Comparison of ENCODE assay signal across 8 mouse cellular contexts in the genomic region with DNA sequence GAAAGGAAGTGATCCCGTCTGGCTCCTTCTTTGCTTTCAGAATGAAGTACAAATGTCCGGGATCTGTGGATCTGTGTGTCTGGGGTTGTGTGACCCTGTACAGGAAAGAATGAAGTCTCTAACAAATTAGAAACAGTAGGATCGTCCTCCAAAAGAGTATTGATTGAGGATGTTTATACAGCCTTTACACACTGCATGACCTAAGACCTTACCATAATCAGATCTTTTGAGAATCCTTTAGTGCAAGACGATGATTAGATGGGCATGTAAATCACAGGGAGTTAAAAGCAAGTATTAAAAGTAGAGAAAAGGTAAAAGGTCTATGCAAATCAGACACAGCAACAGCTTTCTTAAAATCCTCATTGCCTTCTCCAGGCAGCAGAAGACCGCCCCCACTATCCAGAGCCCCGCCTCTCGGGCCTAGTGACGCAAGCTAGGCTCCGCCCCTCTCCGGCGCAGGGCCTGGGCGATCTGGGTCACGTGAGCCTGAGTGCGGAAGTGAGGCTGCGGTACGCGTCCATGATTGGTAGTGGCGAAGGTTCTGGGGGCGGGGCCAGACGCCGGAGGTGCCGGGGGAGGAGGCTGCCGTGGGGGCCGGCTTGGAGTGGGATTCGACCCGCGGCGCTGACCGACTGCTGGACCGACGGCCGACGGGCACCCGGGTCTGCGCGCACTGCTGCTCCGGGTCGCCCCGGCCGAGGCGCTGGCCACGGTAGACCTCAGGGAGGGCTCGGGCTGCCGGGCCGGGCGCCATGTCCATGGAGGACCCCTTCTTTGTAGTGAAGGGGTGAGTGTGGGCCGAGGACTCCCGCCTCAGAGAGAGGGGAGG. TPM values are rescaled to one million over a fixed set of nuclear protein-coding genes. Genes with fewer than 3 reads are reported as not detected.
DNase-seq lines count a peak whose midpoint lies in the region; ATAC-seq and TF ChIP-seq lines count a peak whose summit lies in the region.

A gene (plus strand): TSS at position 575 of the 829 bp plus-strand sequence.

- ATAC-seq in forebrain, embryonic 12.5 days (ENCODE audit: low FRiP score) = peak; percentile 99
- ATAC-seq in heart, postnatal 0 days (ENCODE audit: insufficient read depth, low read depth) = peak; percentile 99
- peak; percentile 99 for ATAC-seq in liver, embryonic 16.5 days (ENCODE audit: low read depth)
- peak; percentile 98 for ATAC-seq in neural tube, embryonic 13.5 days (ENCODE audit: low read depth)

- no peak for TF ChIP-seq RAD21 in CH12.LX (IDR thresholded peaks at IDR 0.05; ENCODE audit: low read depth, low read length)

- peaks cover 8% of the 10 kb centered on the region for H3K79me2 ChIP-seq in CH12.LX (replicated peaks; ENCODE audit: control insufficient read depth, extremely low read depth, insufficient read depth, poor library complexity, severe bottlenecking)

- peaks cover 4 to 24% of the 10 kb centered on the region in 2 experiments; a peak in 3 of 4 replicates for H3K4me1 ChIP-seq in CH12.LX (ENCODE audit: control insufficient read depth in 1 of 2, insufficient read depth in 2 of 2)
- peaks cover 16% of the 10 kb centered on the region for H3K4me1 ChIP-seq in forebrain, embryonic 12.5 days
- peaks cover 5% of the 10 kb centered on the region; the same call in 1 of the 2 replicates for H3K4me1 ChIP-seq in heart, postnatal 0 days (ENCODE audit: control insufficient read depth, insufficient read depth)
- H3K4me1 ChIP-seq in liver, embryonic 16.5 days (ENCODE audit: control insufficient read depth, low read depth, low read length) = peaks cover 5% of the 10 kb centered on the region
- peaks cover 24% of the 10 kb centered on the region for H3K4me1 ChIP-seq in neural tube, embryonic 13.5 days (replicated peaks)
- H3K4me1 ChIP-seq in testis, adult 2 months (ENCODE audit: control insufficient read depth, insufficient read depth, low read length) = peaks cover 3% of the 10 kb centered on the region

- peak; percentile 61 for TF ChIP-seq POLR2A in CH12.LX (IDR thresholded peaks at IDR 0.05; ENCODE audit: low read depth, low read length)
- TF ChIP-seq POLR2A in testis, adult 2 months (IDR thresholded peaks at IDR 0.05; ENCODE audit: control insufficient read depth, low read depth, low read length) = peak; percentile 57; the same call in 1 of the 2 replicates

- dilution Hi-C loops in CH12.LX (cut with MboI; ENCODE audit: extremely low pct_ligation_motif_present, extremely low pct_unique_long_range_greater_than_20kb, low sequenced_read_pairs) = no loop called here

- WGBS in forebrain, embryonic 12.5 days = 3% methylated on average over 48 of the region's 48 CpGs
- 3% methylated on average over 47 of the region's 48 CpGs for WGBS in heart, postnatal 0 days
- 3% methylated on average over 48 of the region's 48 CpGs for WGBS in liver, embryonic 16.5 days (ENCODE audit: insufficient replicate concordance)
- WGBS in neural tube, embryonic 13.5 days = 3% methylated on average over 42 of the region's 48 CpGs

- peak within 1 kb of the TSS; percentile 74 for H3K9ac ChIP-seq in CH12.LX (ENCODE audit: insufficient read depth, low read depth)
- peak within 1 kb of the TSS; percentile 90 for H3K9ac ChIP-seq in forebrain, embryonic 12.5 days
- peak within 1 kb of the TSS; percentile 87 for H3K9ac ChIP-seq in heart, postnatal 0 days (replicated peaks; ENCODE audit: low read depth, low read length)
- peak within 1 kb of the TSS; percentile 88 for H3K9ac ChIP-seq in liver, embryonic 16.5 days (ENCODE audit: low read depth, low read length)
- H3K9ac ChIP-seq in neural tube, embryonic 13.5 days = peak within 1 kb of the TSS; percentile 89

- peak within 1 kb of the TSS; percentile 70 for H3K4me2 ChIP-seq in CH12.LX (ENCODE audit: insufficient read depth, low read depth, poor library complexity, severe bottlenecking)
- H3K4me2 ChIP-seq in forebrain, embryonic 12.5 days = peak within 1 kb of the TSS; percentile 76
- peak within 1 kb of the TSS; percentile 82 for H3K4me2 ChIP-seq in heart, postnatal 0 days (ENCODE audit: low read depth, low read length)
- peak within 1 kb of the TSS; percentile 97 for H3K4me2 ChIP-seq in liver, embryonic 16.5 days (ENCODE audit: low read depth, low read length)
- H3K4me2 ChIP-seq in neural tube, embryonic 13.5 days = peak within 1 kb of the TSS; percentile 70

- no peak for TF ChIP-seq CTCF in CH12.LX (conservative IDR thresholded peaks at IDR 0.05 in 1 of 2, IDR thresholded peaks at IDR 0.05 in 1 of 2; ENCODE audit: low read depth in 2 of 2, low read length in 2 of 2)
- TF ChIP-seq CTCF in heart, postnatal 0 days (IDR thresholded peaks at IDR 0.05; ENCODE audit: low read depth) = no peak
- no peak for TF ChIP-seq CTCF in testis, adult 2 months (IDR thresholded peaks at IDR 0.05; ENCODE audit: control insufficient read depth, insufficient read depth, insufficient replicate concordance, low read depth, low read length)

- peak within 1 kb of the TSS; percentile 51 for H3K27ac ChIP-seq in CH12.LX (ENCODE audit: insufficient read depth, low read depth)
- H3K27ac ChIP-seq in forebrain, embryonic 12.5 days = peak within 1 kb of the TSS; percentile 87
- peak within 1 kb of the TSS; percentile 89 for H3K27ac ChIP-seq in heart, postnatal 0 days (ENCODE audit: low read depth)
- H3K27ac ChIP-seq in liver, embryonic 16.5 days (ENCODE audit: low read length) = no peak within 1 kb of the TSS
- peak within 1 kb of the TSS; percentile 94 for H3K27ac ChIP-seq in neural tube, embryonic 13.5 days (replicated peaks)
- peak within 1 kb of the TSS; percentile 77 for H3K27ac ChIP-seq in testis, adult 2 months (ENCODE audit: control insufficient read depth, insufficient read depth, low read depth, low read length)

- H3K4me3 ChIP-seq in CH12.LX (replicated peaks in 1 of 3; ENCODE audit: low read depth in 2 of 3, low read length in 2 of 3, poor library complexity in 1 of 3) = peak within 1 kb of the TSS; percentile 71 to 97 (median 96)
- peak within 1 kb of the TSS; percentile 94 for H3K4me3 ChIP-seq in forebrain, embryonic 12.5 days (replicated peaks)
- peak within 1 kb of the TSS; percentile 94 for H3K4me3 ChIP-seq in heart, postnatal 0 days (ENCODE audit: low read depth, low read length)
- peak within 1 kb of the TSS; percentile 99 for H3K4me3 ChIP-seq in liver, embryonic 16.5 days (ENCODE audit: low read depth, low read length)
- peak within 1 kb of the TSS; percentile 81 for H3K4me3 ChIP-seq in neural tube, embryonic 13.5 days
- H3K4me3 ChIP-seq in testis, adult 2 months (ENCODE audit: control insufficient read depth, low read depth, low read length) = peak within 1 kb of the TSS; percentile 95

- peak; percentile 98 for DNase-seq in CH12.LX (ENCODE audit: extremely low read depth)
- DNase-seq in c-Kit-positive CD71-positive TER-119-negative erythroid progenitor cells, embryonic 14.5 days (ENCODE audit: low read depth) = peak; percentile 96
- DNase-seq in heart, postnatal 0 days (ENCODE audit: low spot score) = peak; percentile 98
- peak; percentile 99 for DNase-seq in kidney, postnatal 4 days

- H3K9me3 ChIP-seq in CH12.LX (replicated peaks; ENCODE audit: low read length) = no peaks in the 10 kb centered on the region
- H3K9me3 ChIP-seq in forebrain, embryonic 12.5 days = no peaks in the 10 kb centered on the region
- H3K9me3 ChIP-seq in heart, postnatal 0 days (replicated peaks; ENCODE audit: control insufficient read depth, low read length) = no peaks in the 10 kb centered on the region
- H3K9me3 ChIP-seq in liver, embryonic 16.5 days (replicated peaks; ENCODE audit: control insufficient read depth, low read length) = no peaks in the 10 kb centered on the region
- no peaks in the 10 kb centered on the region for H3K9me3 ChIP-seq in neural tube, embryonic 13.5 days

- H3K27me3 ChIP-seq in CH12.LX (replicated peaks) = no peaks in the 10 kb centered on the region
- H3K27me3 ChIP-seq in forebrain, embryonic 12.5 days = no peaks in the 10 kb centered on the region
- H3K27me3 ChIP-seq in heart, postnatal 0 days (ENCODE audit: control insufficient read depth, insufficient read depth, low read length) = no peaks in the 10 kb centered on the region
- no peaks in the 10 kb centered on the region for H3K27me3 ChIP-seq in liver, embryonic 16.5 days (ENCODE audit: control insufficient read depth, insufficient read depth, low read depth, low read length)
- H3K27me3 ChIP-seq in neural tube, embryonic 13.5 days = no peaks in the 10 kb centered on the region
- H3K27me3 ChIP-seq in testis, adult 2 months (ENCODE audit: control insufficient read depth, insufficient read depth, low read length) = no peaks in the 10 kb centered on the region

- in situ Hi-C loops in CH12.LX (cut with MboI; ENCODE audit: low pct_ligation_motif_present, low pct_unique_long_range_greater_than_20kb, low sequenced_read_pairs) = no loop called here

- H3K36me3 ChIP-seq in CH12.LX (replicated peaks in 1 of 2; ENCODE audit: control insufficient read depth in 1 of 2, insufficient read depth in 1 of 2, low read length in 1 of 2) = peaks cover 0 to 5% of the 10 kb centered on the region in 2 experiments
- H3K36me3 ChIP-seq in forebrain, embryonic 12.5 days (replicated peaks) = no peaks in the 10 kb centered on the region
- no peaks in the 10 kb centered on the region for H3K36me3 ChIP-seq in heart, postnatal 0 days (replicated peaks; ENCODE audit: control insufficient read depth, insufficient read depth, low read length)
- H3K36me3 ChIP-seq in liver, embryonic 16.5 days (ENCODE audit: control insufficient read depth, insufficient read depth) = no peaks in the 10 kb centered on the region
- no peaks in the 10 kb centered on the region for H3K36me3 ChIP-seq in neural tube, embryonic 13.5 days
- H3K36me3 ChIP-seq in testis, adult 2 months (ENCODE audit: control insufficient read depth, insufficient read depth, low read length) = no peaks in the 10 kb centered on the region

- TF ChIP-seq EP300 in CH12.LX (IDR thresholded peaks at IDR 0.05; ENCODE audit: low read length) = no peak
- TF ChIP-seq EP300 in heart, postnatal 0 days (IDR thresholded peaks at IDR 0.05; ENCODE audit: low read depth) = no peak

TF ChIP-seq in CH12.LX, 34 proteins besides CTCF, POLR2A, EP300 and RAD21 (continues in another document):
- TF ChIP-seq ELF1 (IDR thresholded peaks at IDR 0.05; ENCODE audit: low read depth, low read length) (peak; percentile 99), MAX (IDR thresholded peaks at IDR 0.05; ENCODE audit: low read length) (peak; percentile 96), TBP (conservative IDR thresholded peaks at IDR 0.05; ENCODE audit: low read depth, low read length) (peak; percentile 61; the same call in 1 of the 2 replicates)

RNA-seq across cellular contexts. Expression of the gene that starts here (rescaled TPM):
- total RNA-seq in CH12.LX (2012; rRNA removed) (26.4 and 31.8 TPM in 2 replicates), CH12.LX (2014; rRNA removed) (26.0 and 30.8 TPM in 2 replicates)
- 33.4 and 35.3 TPM in 2 replicates for polyA plus RNA-seq in CH12.LX (2012; ENCODE audit: insufficient read length, low read depth)
- polyA plus RNA-seq in forebrain, embryonic 12.5 days (2016; fragmentation: Nextera tagmentation; extraction: Ambion mirVana) = 113 and 124 TPM in 2 replicates
- 56.6 and 59.4 TPM in 2 replicates for total RNA-seq in heart, postnatal 0 days (2014; rRNA removed; ENCODE audit: low replicate concordance)
- polyA plus RNA-seq in heart, postnatal 0 days (2015; fragmentation: Nextera tagmentation; extraction: Ambion mirVana) = 36.3 and 39.6 TPM in 2 replicates
- polyA plus RNA-seq in liver, embryonic 16.5 days (2015; fragmentation: Nextera tagmentation; extraction: Ambion mirVana) = 7.1 TPM in 2 replicates
- polyA plus RNA-seq in neural tube, embryonic 13.5 days (2015; fragmentation: Nextera tagmentation; extraction: Ambion mirVana) = 106 and 121 TPM in 2 replicates
- polyA plus RNA-seq in testis, adult 2 months (2012; rRNA removed) = 12.1 and 13.6 TPM in 2 replicates
